Mouse (Mus musculus) yolk sac, embryonic 10.5 days (tissue): ENCODE measurements around the gene Olfr822.
A peak's percentile ranks its signal among the peaks of the same experiment; 100 is the strongest.
"Not testable (repeated sequence)": the region's sequence is repeated elsewhere in the genome, so short reads cannot be mapped to it uniquely, and the experiment has no call there.

Experiments
- DNase-seq: peaks from one replicate; pipeline ENCODE4 v3.0.0-alpha.2; 2017; ENCODE audit warnings: low spot score

The Olfr822 gene

DNA sequence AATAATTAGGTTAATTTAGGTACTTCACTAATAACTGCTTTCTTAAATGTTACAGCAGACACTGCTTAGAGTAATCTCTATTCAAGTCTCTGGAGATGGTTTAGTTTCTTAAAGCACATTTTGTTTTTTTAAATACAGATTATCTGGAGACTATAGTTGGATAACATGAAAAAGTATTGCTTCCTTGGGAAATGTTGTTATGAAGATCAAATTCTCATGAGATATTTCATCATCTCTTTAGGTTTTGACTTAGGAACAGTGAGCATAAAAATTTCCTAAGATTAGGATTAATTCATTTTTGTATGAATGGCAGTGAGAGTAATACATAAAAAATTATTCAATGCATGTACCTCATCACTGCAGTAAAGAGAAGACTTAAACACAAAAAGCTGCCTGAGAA lies at the start of gene Olfr822:
TSS of gene Olfr822 (plus strand) at position 301 of the 400 bp plus-strand sequence.
- no peak for DNase-seq

GRCm38 (mm10) chr10:130030048-130030447 lies 41.0 kb upstream of the Olfr822 start, which contains the start of gene Olfr821:
Gene Olfr821, plus strand, starts transcription at chr10:130030348.
- DNase-seq = no peak

- DNase-seq = no peak
These were observed 33.9 kb upstream of the Olfr822 start for GRCm38 (mm10) chr10:130037096-130037495.

GRCm38 (mm10) chr10:130092838-130093440 lies 21.9 kb downstream of the Olfr822 start:
- DNase-seq = peak; percentile 15

DNA sequence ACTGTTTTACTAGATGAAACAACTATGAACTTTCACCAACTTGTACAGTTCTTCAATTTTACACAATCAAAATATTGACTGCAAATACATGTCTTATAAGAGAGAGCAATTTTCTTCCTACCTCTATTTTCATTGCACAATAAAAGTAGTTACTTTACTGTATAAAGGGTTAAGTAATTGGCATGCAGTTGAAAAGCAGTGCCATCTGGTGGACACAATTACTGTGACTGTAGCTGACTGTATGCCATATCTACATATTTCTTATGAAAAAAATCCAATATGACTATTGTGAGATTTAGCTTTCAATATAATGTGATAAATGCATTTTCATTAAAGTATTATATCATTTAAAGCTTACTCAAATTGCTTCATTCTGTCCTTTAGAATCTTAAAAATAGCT lies 25.1 kb downstream of the Olfr822 start:
- DNase-seq = no peak

DNA sequence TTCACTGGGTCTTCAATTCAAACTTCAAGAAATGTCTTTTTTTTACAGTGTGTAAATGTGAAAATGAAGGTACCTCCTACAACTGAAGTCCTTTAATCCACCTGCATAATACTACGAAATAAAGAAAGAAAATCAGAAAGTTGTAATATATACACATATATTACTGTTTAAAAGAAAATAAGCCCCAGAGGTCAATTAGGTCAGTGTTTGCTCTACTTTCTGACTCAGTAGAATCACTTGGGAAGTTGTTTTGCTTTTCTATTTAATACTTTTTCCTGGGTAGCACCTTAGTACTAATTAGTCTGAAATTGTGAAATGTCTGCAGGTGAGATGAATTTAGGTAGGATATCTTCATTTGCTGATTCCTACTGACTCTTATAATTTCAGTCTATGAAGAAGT lies 44.3 kb downstream of the Olfr822 start, which contains the start of gene Olfr823:
TSS of gene Olfr823 (minus strand) at position 101 of the 400 bp plus-strand sequence.
- DNase-seq = not testable (repeated sequence)

- DNase-seq = not testable (repeated sequence)
These were observed 45.0 kb downstream of the Olfr822 start for GRCm38 (mm10) chr10:130116045-130116444.
